Mouse (Mus musculus) erythroblast, embryonic 14.5 days (primary cell): Measurements from ENCODE around the gene Apom.

Source experiments
- GATA1 ChIP-seq: IDR thresholded peaks from 2 replicates; pipeline ENCODE4 v1.6.1; 2012; ENCODE audit warnings: low read length, inconsistent platforms, mixed read lengths
- TAL1 ChIP-seq: IDR thresholded peaks from 3 replicates; pipeline ENCODE4 v1.6.1; 2012; ENCODE audit warnings: low read length, inconsistent platforms, mixed read lengths

DNA sequence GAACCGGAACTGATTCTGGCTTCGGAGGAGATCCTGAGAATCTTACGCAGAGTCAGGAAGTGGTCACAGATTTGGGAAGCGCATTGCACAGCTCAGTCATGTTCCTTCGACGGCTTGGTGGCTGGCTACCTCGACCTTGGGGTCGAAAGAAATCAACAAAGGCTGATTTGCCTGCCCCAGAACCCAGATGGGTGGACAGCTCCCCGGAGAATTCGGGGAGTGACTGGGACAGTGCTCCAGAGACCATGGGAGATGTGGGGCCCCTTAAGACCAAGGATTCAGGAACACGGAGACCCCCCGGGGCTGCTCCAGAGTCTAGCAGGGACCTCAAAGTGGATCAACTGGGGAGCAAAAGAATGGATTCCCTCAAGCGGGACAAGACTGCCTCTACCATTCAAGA is 4.8 kb downstream of the Apom start:
- TF ChIP-seq GATA1: no peak
- TF ChIP-seq TAL1: no peak
